Mouse (Mus musculus) C2C12 (cell line): ENCODE data around the gene Fndc9.

Experiments
- CEBPB ChIP-seq: IDR thresholded peaks from one replicate; pipeline ENCODE4 v1.6.1; 2011; ENCODE audit warnings: low read depth, mild to moderate bottlenecking, control low read depth, moderate library complexity
- CTCF ChIP-seq: IDR thresholded peaks from one replicate; pipeline ENCODE4 v1.5.1; 2011; ENCODE audit not compliant: control insufficient read depth, insufficient read depth, insufficient read length
- MAX ChIP-seq: IDR thresholded peaks from one replicate; pipeline ENCODE4 v1.6.1; 2011; ENCODE audit warnings: mild to moderate bottlenecking, control low read depth
- MYOD1 ChIP-seq: IDR thresholded peaks from one replicate; pipeline ENCODE4 v1.6.1; 2011; ENCODE audit warnings: low read depth; ENCODE audit not compliant: control insufficient read depth, insufficient read length
- MYOG ChIP-seq: IDR thresholded peaks from one replicate; pipeline ENCODE4 v1.6.1; 2011; ENCODE audit not compliant: control insufficient read depth, insufficient read length; ENCODE audit errors: extremely low read depth

GRCm38 (mm10) chr11:46241985-46242384 lies 6.7 kb downstream of the Fndc9 start:
- no peak for TF ChIP-seq CEBPB
- no peak for TF ChIP-seq MYOG
- no peak for TF ChIP-seq CTCF
- no peak for TF ChIP-seq MAX
- TF ChIP-seq MYOD1 = no peak
